Mouse (Mus musculus) embryonic facial prominence, embryonic 10.5 days (tissue): ENCODE data around the gene Rpp25l. TPM values are rescaled to one million over a fixed set of nuclear protein-coding genes. Genes with fewer than 3 reads are reported as not detected.

ENCODE experiments used
- DNase-seq: peaks from one replicate; pipeline ENCODE4 v3.0.0-alpha.2; 2017; ENCODE audit warnings: low spot score
- H3K27ac ChIP-seq: fragments of 300-500 bp; sonication (generic); replicated peaks from 2 replicates; pipeline ENCODE4 v1.5.1; 2016; ENCODE audit warnings: mild to moderate bottlenecking
- H3K27me3 ChIP-seq: fragments of 300-500 bp; sonication (generic); replicated peaks from 2 replicates; pipeline ENCODE4 v1.6.1; 2016; ENCODE audit warnings: low read depth, mild to moderate bottlenecking; ENCODE audit not compliant: poor library complexity, severe bottlenecking
- H3K36me3 ChIP-seq: fragments of 300-500 bp; sonication (generic); replicated peaks from 2 replicates; pipeline ENCODE4 v1.6.1; 2016; ENCODE audit warnings: mild to moderate bottlenecking, moderate library complexity
- H3K4me1 ChIP-seq: fragments of 300-500 bp; sonication (generic); 2 replicates; pipeline ENCODE4 v1.6.1; 2016
- H3K4me3 ChIP-seq: fragments of 300-500 bp; sonication (generic); 2 replicates; pipeline ENCODE4 v1.5.1; 2016; ENCODE audit warnings: mild to moderate bottlenecking, moderate library complexity
- H3K9me3 ChIP-seq: fragments of 300-500 bp; sonication (generic); 2 replicates; pipeline ENCODE4 v1.6.1; 2016; ENCODE audit warnings: mild to moderate bottlenecking
- WGBS: fragments of 180-500 bp; shearing (Covaris S2); methylation state at CpG from one replicate; pipeline ENCODE4 v1.1.7; 2016; 5-methylcytosine and 5-hydroxymethylcytosine counted together
- polyA plus RNA-seq: library from polyadenylated mRNA; unstranded; fragments of >200 nt; fragmentation: Nextera tagmentation; extraction: Ambion mirVana; gene quantifications from 2 replicates; pipeline ENCODE4 v1.2.1, GENCODE M21; 2016

Gene Rpp25l
- polyA plus RNA-seq, 1 experiment from 2014 or later: 91.9 TPM

GRCm38 (mm10) chr4:41755338-41756305 lies 42.3 kb upstream of the Rpp25l start, which contains the start of gene Sigmar1:
TSS of gene Sigmar1 (minus strand) at chr4:41756157.
- Histone ChIP-seq H3K36me3 (peaks cover 19% of the 10 kb centered on the region), H3K27me3 (no peaks in the 10 kb centered on the region), H3K27ac (peak within 1 kb of the TSS; percentile 88), H3K9me3 (no peaks in the 10 kb centered on the region), H3K4me3 (peak within 1 kb of the TSS; percentile 76), H3K4me1 (peaks cover 36% of the 10 kb centered on the region)
- peak; percentile 91 for DNase-seq
- under 1% methylated on average over 57 of the region's 57 CpGs for WGBS

GRCm38 (mm10) chr4:41754797-41755337 lies 41.5 kb upstream of the Rpp25l start, which contains the start of gene Galt:
TSS of gene Galt (plus strand) at chr4:41755228.
- Histone ChIP-seq H3K4me3 (peak within 1 kb of the TSS; percentile 76), H3K27ac (peak within 1 kb of the TSS; percentile 88), H3K4me1 (peaks cover 29% of the 10 kb centered on the region), H3K9me3 (no peaks in the 10 kb centered on the region), H3K27me3 (no peaks in the 10 kb centered on the region), H3K36me3 (peaks cover 19% of the 10 kb centered on the region)
- no peak for DNase-seq
- WGBS: 12% methylated on average over 14 of the region's 14 CpGs

- WGBS: 75% methylated on average over 1 of the region's 1 CpGs
- Histone ChIP-seq H3K4me1 (peaks cover 15% of the 10 kb centered on the region), H3K27ac (no peak overlapping the region), H3K27me3 (no peaks in the 10 kb centered on the region), H3K36me3 (no peaks in the 10 kb centered on the region), H3K9me3 (peaks cover 21% of the 10 kb centered on the region), H3K4me3 (no peak overlapping the region)
- no peak for DNase-seq
Measured at GRCm38 (mm10) chr4:41745021-41745420, 31.7 kb upstream of the Rpp25l start.

DNA sequence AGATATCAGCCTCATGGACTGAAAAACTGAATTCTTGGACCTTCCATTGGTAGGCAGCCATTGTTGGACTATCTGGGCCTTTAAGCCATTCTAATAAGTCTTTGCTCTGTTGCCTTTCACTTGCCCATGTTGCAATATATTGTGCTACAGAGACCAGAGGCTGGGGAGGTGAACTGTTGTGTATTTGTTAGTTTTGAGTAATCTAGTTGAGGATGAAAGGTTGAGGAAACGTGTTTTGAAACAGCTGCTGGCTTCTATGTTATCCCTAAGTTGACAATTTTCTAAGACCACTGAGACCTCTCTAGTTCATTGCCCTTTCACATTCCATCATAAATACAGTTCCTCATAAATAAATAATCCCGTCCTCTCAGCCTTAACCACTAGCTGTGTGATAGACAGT lies 30.8 kb upstream of the Rpp25l start:
- Histone ChIP-seq H3K4me1 (peaks cover 22% of the 10 kb centered on the region), H3K9me3 (peaks cover 21% of the 10 kb centered on the region)
- whole genome bisulfite sequencing: 75% methylated on average over 2 of the region's 2 CpGs

GRCm38 (mm10) chr4:41741158-41741560 lies 27.8 kb upstream of the Rpp25l start:
- peak overlapping the region; percentile 75 for H3K4me3 ChIP-seq
- H3K4me1 ChIP-seq: peaks cover 22% of the 10 kb centered on the region
- DNase-seq: peak; percentile 95
- peaks cover 21% of the 10 kb centered on the region for H3K36me3 ChIP-seq
- peaks cover 6% of the 10 kb centered on the region for H3K9me3 ChIP-seq
- H3K27me3 ChIP-seq: no peaks in the 10 kb centered on the region
- peak overlapping the region; percentile 86 for H3K27ac ChIP-seq
- WGBS: under 1% methylated on average over 27 of the region's 27 CpGs

More for the DNA sequence above, 30.8 kb upstream of the Rpp25l start:
- no peaks in the 10 kb centered on the region for H3K27me3 ChIP-seq
- H3K36me3 ChIP-seq: peaks cover 8% of the 10 kb centered on the region
- no peak overlapping the region for H3K4me3 ChIP-seq
- no peak overlapping the region for H3K27ac ChIP-seq
- no peak for DNase-seq

GRCm38 (mm10) chr4:41740380-41741157 lies 27.2 kb upstream of the Rpp25l start:
- H3K36me3 ChIP-seq: peaks cover 21% of the 10 kb centered on the region
- peak overlapping the region; percentile 75 for H3K4me3 ChIP-seq
- 1% methylated on average over 48 of the region's 48 CpGs for WGBS
- peak overlapping the region; percentile 86 for H3K27ac ChIP-seq
- H3K27me3 ChIP-seq: no peaks in the 10 kb centered on the region
- H3K9me3 ChIP-seq: peaks cover 2% of the 10 kb centered on the region; the same call in 1 of the 2 replicates
- peaks cover 22% of the 10 kb centered on the region for H3K4me1 ChIP-seq
- no peak for DNase-seq

DNA sequence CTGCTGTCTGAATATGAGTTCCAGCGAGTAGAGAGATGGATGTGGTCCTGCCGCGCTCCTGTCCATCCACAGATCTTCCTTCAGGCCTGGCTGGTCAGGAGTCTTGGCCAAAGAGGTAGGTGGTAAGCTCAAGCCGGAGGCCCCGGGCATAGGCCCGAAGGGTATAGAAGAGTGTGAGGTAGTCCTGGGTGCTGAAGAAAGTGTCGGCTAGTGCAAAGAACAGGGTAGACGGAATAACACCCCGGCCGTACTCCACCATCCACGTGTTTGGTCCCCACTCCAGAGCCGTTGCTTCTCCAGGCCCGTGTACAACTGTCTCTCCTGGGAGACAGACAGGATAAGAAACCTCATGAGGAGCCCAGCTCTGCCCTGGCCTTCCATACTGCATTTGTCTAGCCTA lies 25.9 kb upstream of the Rpp25l start:
- DNase-seq: no peak
- Histone ChIP-seq H3K27ac (no peak overlapping the region), H3K9me3 (peaks cover 6% of the 10 kb centered on the region; the same call in 1 of the 2 replicates), H3K4me1 (peaks cover 22% of the 10 kb centered on the region), H3K4me3 (peak overlapping the region; percentile 75; the same call in 1 of the 2 replicates), H3K27me3 (no peaks in the 10 kb centered on the region; the same call in 1 of the 2 replicates), H3K36me3 (peaks cover 21% of the 10 kb centered on the region)
- WGBS: 95% methylated on average over 13 of the region's 13 CpGs

DNA sequence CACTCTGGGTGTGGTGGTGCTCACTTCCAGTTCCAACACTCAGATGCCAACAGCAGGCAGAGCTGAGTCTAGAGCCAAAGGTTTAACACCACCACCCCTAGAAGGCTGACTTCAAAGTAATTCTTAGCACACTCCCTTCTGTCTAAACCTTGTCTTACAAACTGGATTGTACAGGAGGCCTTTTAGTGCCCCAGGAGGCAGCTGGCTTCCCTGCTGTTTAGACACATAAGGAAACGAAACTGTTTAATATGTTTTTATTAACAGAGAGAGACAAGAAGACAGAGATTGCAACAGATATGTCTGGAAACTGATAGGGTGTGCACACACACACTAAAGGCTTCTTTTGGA lies 24.9 kb upstream of the Rpp25l start:
- Histone ChIP-seq H3K27ac (no peak overlapping the region), H3K4me3 (no peak overlapping the region), H3K4me1 (peaks cover 22% of the 10 kb centered on the region), H3K27me3 (peaks cover 9% of the 10 kb centered on the region), H3K36me3 (peaks cover 21% of the 10 kb centered on the region), H3K9me3 (peaks cover 6% of the 10 kb centered on the region; the same call in 1 of the 2 replicates)
- 85% methylated on average over 1 of the region's 1 CpGs for WGBS
- no peak for DNase-seq

DNA sequence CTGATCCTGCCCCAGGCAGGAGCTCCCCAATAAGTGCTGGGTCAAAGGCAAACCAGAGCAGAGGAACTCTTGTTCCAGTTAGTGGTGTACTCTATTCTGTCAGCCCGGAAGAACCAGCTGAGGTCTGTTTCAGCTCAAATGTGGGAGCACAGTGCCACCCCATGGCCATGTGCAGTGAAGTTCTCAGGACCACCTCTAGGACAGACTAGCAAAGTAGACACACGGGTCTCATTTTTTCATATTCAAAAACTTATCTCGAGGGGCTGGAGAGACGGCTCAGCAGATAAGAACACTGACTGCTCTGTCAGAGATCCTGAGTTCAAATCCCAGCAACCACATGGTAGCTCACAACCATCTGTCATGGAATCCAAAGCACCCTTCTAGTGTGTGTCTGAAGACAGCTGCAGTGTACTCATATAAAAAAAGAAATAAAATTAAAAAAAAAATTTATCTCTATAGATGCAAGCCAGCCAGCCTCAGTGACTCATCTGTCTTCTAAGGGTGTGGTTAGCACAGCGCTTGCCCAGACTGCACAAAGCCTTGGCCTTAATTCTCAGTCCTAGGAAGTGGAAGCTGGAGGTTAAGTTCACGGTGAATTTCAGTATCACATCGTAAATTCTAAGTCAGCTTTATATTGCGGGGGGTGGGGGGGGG lies 24.4 kb upstream of the Rpp25l start:
- 58% methylated on average over 8 of the region's 8 CpGs for WGBS
- peaks cover 21% of the 10 kb centered on the region for H3K36me3 ChIP-seq
- H3K27me3 ChIP-seq: peaks cover 14% of the 10 kb centered on the region
- H3K4me1 ChIP-seq: peaks cover 22% of the 10 kb centered on the region
- no peak overlapping the region for H3K27ac ChIP-seq
- H3K9me3 ChIP-seq: peaks cover 6% of the 10 kb centered on the region; the same call in 1 of the 2 replicates
- H3K4me3 ChIP-seq: no peak overlapping the region
- DNase-seq: peak; percentile 72

GRCm38 (mm10) chr4:41731052-41731765 lies 17.9 kb upstream of the Rpp25l start, which contains the start of gene Arid3c:
TSS of gene Arid3c (minus strand) at chr4:41731142.
- Histone ChIP-seq H3K36me3 (no peaks in the 10 kb centered on the region), H3K27ac (no peak within 1 kb of the TSS), H3K9me3 (peaks cover 6% of the 10 kb centered on the region; the same call in 1 of the 2 replicates), H3K4me1 (peaks cover 16% of the 10 kb centered on the region), H3K27me3 (peaks cover 79% of the 10 kb centered on the region), H3K4me3 (peak within 1 kb of the TSS; percentile 59)
- 2% methylated on average over 50 of the region's 50 CpGs for WGBS
- DNase-seq: peak; percentile 65
